Mouse (Mus musculus) ES-Bruce4 (cell line): ENCODE data around the gene Sdc4.

ENCODE experiments used
- CTCF ChIP-seq: IDR thresholded peaks from one replicate; pipeline ENCODE4 v1.8.1; 2011; ENCODE audit warnings: low read depth, low read length
- EP300 ChIP-seq: IDR thresholded peaks from 2 replicates; pipeline ENCODE4 v1.6.1; 2011; ENCODE audit warnings: low read depth, low read length; ENCODE audit not compliant: insufficient read depth

GRCm38 (mm10) chr2:164421979-164422378 lies 21.7 kb downstream of the Sdc4 start:
- TF ChIP-seq EP300 (no peak), CTCF (no peak)
